Mouse (Mus musculus): ENCODE measurements around the gene Cx3cr1.

Cx3cr1 gene

DNA sequence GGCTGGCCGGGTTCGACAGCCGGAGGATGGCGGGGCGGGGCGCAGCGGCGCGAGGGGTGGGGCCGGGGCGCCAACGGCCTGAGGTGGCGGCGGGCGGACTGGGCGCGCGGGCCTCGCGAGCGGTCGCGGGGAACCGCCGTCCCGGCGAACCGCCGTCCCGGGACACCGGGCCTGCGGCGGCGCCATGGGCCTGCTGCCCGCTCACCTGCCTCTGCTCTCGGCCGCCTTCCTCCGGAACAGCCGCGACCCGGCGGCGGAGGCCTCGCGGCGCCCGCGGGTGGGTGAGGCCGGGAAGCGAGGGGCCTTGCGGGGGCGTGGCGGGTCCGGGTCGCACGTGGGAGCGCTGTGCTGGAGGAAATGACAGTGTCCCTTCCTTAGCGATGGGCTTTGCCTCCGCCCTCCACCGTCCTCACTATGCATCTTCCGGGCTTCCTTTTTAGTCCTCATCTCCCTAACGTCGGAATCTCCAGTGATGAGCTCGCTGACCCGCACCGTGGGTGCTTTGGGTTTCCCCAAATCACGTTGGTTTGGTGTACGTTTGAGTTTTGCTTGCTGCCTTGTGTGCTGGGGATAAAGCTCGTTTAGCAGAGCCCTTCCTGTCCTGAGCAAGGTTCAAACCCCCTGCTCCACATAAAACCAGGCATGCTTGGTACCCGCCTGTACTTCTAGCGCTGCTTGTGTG is 174.5 kb downstream of the Cx3cr1 start:
- intact Hi-C loops (cut with DNase I), result loop anchor here (10.0 kb wide), 2 partner anchors 250 to 430 kb away; no protein-coding TSS in a partner anchor

DNA sequence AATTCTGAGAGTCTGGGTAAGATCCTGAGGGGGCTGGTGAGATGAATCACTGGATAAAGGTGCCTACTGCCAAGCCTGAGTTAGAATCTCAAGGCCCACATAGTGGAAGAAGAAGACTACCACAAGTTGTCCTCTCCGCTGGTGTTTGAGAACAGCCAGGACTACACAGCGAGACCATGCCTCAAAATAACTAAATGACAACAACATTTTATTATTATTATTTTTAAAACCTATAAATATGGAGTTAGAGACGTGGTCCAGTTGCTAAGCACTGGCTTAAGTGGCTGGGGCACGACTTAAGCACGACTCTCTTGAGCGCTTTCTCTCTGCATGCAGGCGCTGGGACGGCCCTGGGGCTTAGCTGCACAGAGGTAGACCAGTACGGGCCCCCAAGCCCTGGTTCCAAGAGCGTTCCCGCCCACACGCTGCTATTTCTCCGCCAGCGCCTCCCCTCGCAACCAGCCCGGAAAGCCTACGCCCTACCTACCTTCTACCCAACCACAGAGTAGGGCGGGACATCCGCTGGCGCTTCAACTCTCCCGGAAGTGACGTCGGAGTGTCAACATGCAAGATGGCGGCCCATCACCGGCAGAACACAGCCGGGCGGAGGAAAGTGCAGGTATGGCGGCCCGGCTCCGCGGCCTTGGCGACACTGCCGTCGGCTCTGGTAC is 175.2 kb downstream of the Cx3cr1 start, which contains the start of gene Wdr48:
Wdr48 (plus strand) TSS at position 540 of the 671 bp plus-strand sequence.
- intact Hi-C loops (cut with DNase I), result loop anchor here (10.0 kb wide), 2 partner anchors 250 to 430 kb away; no protein-coding TSS in a partner anchor

DNA sequence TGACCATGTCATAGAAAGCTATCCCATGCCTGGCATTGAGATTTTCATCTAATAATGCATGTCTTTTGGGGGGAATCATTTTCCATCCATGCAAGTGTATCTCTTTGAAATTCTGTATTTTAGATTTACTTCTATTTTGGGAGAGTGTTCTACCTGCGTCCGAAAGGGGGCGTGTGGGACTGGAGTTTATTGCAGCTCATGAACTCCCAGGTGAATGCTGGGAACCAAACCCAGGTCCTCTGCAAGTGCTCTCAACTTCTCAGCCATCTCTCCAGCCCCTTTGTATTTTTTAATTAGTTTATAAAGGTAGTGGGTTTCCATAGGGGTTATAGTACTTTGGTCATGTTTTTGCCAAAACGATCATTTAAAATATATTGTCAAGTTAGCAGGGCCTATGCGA is 175.8 kb downstream of the Cx3cr1 start:
- intact Hi-C loops (cut with DNase I), result loop anchor here (10.0 kb wide), 2 partner anchors 249 to 429 kb away; no protein-coding TSS in a partner anchor

- intact Hi-C loops (cut with DNase I), result loop anchor here (10.0 kb wide), 2 partner anchors 246 to 426 kb away; no protein-coding TSS in a partner anchor
These were observed 179.0 kb downstream of the Cx3cr1 start for GRCm38 (mm10) chr9:119890692-119891091.

DNA sequence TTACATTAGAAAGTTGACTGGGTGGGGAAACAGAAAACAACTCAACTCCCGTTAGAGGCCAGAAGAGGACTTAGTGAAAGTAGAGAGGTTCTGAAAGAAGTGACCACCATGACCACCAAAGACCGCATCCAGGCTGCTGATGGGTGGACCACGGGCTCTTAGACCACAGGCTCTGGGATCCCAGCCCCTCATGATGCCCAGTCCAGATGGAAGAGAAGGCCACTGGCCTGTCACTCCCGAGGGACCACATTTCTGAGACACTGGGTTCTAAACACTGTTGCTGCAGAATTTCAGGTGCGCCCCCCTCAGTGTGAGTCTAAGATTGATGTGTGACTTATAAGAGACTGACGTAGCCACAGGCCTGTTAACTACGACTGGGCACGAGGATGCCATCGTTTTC is 180.2 kb downstream of the Cx3cr1 start:
- intact Hi-C loops (cut with DNase I), result no loop called here

- intact Hi-C loops (cut with DNase I), result no loop called here
These were observed 180.8 kb downstream of the Cx3cr1 start for GRCm38 (mm10) chr9:119888843-119889246.

- intact Hi-C loops (cut with DNase I), result no loop called here
These were observed 182.4 kb downstream of the Cx3cr1 start for GRCm38 (mm10) chr9:119887144-119887901.

- intact Hi-C loops (cut with DNase I), result no loop called here
These were observed 215.5 kb downstream of the Cx3cr1 start for GRCm38 (mm10) chr9:119854170-119854569.

- intact Hi-C loops (cut with DNase I), result no loop called here
These were observed 216.4 kb downstream of the Cx3cr1 start for GRCm38 (mm10) chr9:119853071-119853846.

- intact Hi-C loops (cut with DNase I), result no loop called here
These were observed 217.2 kb downstream of the Cx3cr1 start for GRCm38 (mm10) chr9:119852347-119853030.
